Mouse (Mus musculus): ENCODE data around the gene Hes2. TPM values are rescaled to one million over a fixed set of nuclear protein-coding genes. Genes with fewer than 3 reads are reported as not detected.

The Hes2 gene
- polyA plus RNA-seq, 1 experiment, result not detected

- H3K27ac ChIP-seq (replicated peaks; ENCODE audit: low read depth, low read length), result 0 out of 2 replicates have a peak overlapping the region, but pooled peaks have one; percentile 4
These were observed 6.6 kb downstream of the Hes2 start for GRCm38 (mm10) chr4:152165036-152165931.

GRCm38 (mm10) chr4:152168052-152168451 is 9.4 kb downstream of the Hes2 start:
- Histone ChIP-seq H3K27ac (replicated peaks; ENCODE audit: low read depth, low read length) (no peak overlapping the region), H3K4me1 (ENCODE audit: control insufficient read depth, insufficient read depth, insufficient read length, low read length) (no peaks in the 10 kb centered on the region), H3K4me3 (ENCODE audit: insufficient read depth, low read depth, low read length) (no peak overlapping the region)

More at GRCm38 (mm10) chr4:152165036-152165931, 6.6 kb downstream of the Hes2 start:
- peak overlapping the region; percentile 22; the same call in 1 of the 2 replicates for H3K4me3 ChIP-seq (ENCODE audit: insufficient read depth, low read depth, low read length)
- no peaks in the 10 kb centered on the region for H3K4me1 ChIP-seq (ENCODE audit: control insufficient read depth, insufficient read depth, insufficient read length, low read length)

- Histone ChIP-seq H3K4me1 (ENCODE audit: control insufficient read depth, insufficient read depth, insufficient read length, low read length) (no peaks in the 10 kb centered on the region), H3K4me3 (ENCODE audit: insufficient read depth, low read depth, low read length) (no peak overlapping the region), H3K27ac (replicated peaks; ENCODE audit: low read depth, low read length) (no peak overlapping the region)
These were observed 10.4 kb downstream of the Hes2 start for GRCm38 (mm10) chr4:152169103-152169502.

GRCm38 (mm10) chr4:152170286-152170685 is 11.6 kb downstream of the Hes2 start:
- Histone ChIP-seq H3K4me3 (ENCODE audit: insufficient read depth, low read depth, low read length) (no peak overlapping the region), H3K4me1 (ENCODE audit: control insufficient read depth, insufficient read depth, insufficient read length, low read length) (no peaks in the 10 kb centered on the region), H3K27ac (replicated peaks; ENCODE audit: low read depth, low read length) (no peak overlapping the region)

DNA sequence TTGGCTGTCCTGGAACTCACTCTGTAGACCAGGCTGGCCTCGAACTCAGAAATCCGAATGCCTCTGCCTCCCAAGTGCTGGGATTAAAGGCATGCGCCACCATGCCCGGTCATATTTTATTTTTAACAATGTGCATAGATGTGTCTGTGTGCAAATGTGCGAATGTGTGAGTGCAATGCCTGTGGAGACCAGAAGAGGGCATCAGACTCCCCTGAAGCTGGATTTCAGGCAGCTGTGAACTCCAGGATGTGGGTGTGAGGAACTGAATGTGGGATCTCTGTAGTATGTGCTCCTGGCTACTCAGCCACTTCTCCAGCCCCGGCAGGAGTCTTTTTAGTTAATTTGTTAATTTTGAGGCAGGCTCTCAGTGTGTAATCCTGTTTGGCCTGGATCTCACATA is 12.9 kb downstream of the Hes2 start:
- Histone ChIP-seq H3K4me1 (ENCODE audit: control insufficient read depth, insufficient read depth, insufficient read length, low read length) (no peaks in the 10 kb centered on the region), H3K4me3 (ENCODE audit: insufficient read depth, low read depth, low read length) (no peak overlapping the region), H3K27ac (replicated peaks; ENCODE audit: low read depth, low read length) (no peak overlapping the region)

- Histone ChIP-seq H3K4me1 (ENCODE audit: control insufficient read depth, insufficient read depth, insufficient read length, low read length) (no peaks in the 10 kb centered on the region), H3K27ac (replicated peaks; ENCODE audit: low read depth, low read length) (no peak overlapping the region), H3K4me3 (ENCODE audit: insufficient read depth, low read depth, low read length) (no peak overlapping the region)
These were observed 14.4 kb downstream of the Hes2 start for GRCm38 (mm10) chr4:152173041-152173440.

DNA sequence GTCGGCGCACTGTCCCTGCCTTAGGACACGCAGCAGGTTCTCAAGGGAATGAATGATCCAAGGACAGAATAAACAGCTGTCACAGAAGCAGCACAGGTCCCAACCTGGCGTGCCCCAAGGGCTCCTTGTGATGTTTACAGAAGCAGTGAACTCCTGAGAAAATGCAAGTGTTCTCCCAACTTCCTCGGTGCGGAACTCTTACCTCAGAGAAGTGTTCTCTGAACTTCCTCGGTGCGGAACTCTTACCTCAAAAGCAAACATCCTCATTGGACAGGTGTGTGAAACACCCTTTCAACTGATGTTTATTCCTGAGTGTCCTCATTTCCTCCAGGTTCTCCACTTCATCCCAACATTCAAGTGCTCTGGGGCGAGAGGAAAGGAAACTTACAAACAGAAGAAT is 15.3 kb downstream of the Hes2 start:
- H3K27ac ChIP-seq (replicated peaks; ENCODE audit: low read depth, low read length), result no peak overlapping the region
- H3K4me3 ChIP-seq (ENCODE audit: insufficient read depth, low read depth, low read length), result no peak overlapping the region

GRCm38 (mm10) chr4:152176638-152177037 is 18.0 kb downstream of the Hes2 start:
- Histone ChIP-seq H3K27ac (replicated peaks; ENCODE audit: low read depth, low read length) (no peak overlapping the region), H3K4me3 (ENCODE audit: insufficient read depth, low read depth, low read length) (no peak overlapping the region), H3K4me1 (ENCODE audit: control insufficient read depth, insufficient read depth, insufficient read length, low read length) (peaks cover 4% of the 10 kb centered on the region; the same call in 1 of the 2 replicates)

More for the DNA sequence above, 15.3 kb downstream of the Hes2 start:
- peaks cover 4% of the 10 kb centered on the region; the same call in 1 of the 2 replicates for H3K4me1 ChIP-seq (ENCODE audit: control insufficient read depth, insufficient read depth, insufficient read length, low read length)

DNA sequence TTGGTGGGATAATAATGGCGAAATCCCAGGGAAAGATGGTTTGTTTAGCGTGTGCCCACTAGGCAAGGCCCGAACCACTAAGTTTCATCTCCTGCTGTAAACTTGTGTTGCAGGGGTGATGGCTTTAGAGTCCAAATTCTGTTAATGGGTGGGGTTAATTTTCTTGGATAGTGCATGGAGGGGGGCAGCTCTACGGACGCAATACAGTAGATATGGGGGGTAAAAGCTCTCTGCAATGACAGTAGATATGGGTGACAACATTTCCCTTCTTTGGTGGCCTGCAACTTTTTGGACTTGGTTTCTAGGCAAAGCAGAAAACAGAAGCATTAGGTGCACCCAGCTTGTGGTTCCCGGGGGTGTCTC is 18.5 kb downstream of the Hes2 start:
- Histone ChIP-seq H3K27ac (replicated peaks; ENCODE audit: low read depth, low read length) (peak overlapping the region; percentile 64), H3K4me3 (ENCODE audit: insufficient read depth, low read depth, low read length) (peak overlapping the region; percentile 86)

DNA sequence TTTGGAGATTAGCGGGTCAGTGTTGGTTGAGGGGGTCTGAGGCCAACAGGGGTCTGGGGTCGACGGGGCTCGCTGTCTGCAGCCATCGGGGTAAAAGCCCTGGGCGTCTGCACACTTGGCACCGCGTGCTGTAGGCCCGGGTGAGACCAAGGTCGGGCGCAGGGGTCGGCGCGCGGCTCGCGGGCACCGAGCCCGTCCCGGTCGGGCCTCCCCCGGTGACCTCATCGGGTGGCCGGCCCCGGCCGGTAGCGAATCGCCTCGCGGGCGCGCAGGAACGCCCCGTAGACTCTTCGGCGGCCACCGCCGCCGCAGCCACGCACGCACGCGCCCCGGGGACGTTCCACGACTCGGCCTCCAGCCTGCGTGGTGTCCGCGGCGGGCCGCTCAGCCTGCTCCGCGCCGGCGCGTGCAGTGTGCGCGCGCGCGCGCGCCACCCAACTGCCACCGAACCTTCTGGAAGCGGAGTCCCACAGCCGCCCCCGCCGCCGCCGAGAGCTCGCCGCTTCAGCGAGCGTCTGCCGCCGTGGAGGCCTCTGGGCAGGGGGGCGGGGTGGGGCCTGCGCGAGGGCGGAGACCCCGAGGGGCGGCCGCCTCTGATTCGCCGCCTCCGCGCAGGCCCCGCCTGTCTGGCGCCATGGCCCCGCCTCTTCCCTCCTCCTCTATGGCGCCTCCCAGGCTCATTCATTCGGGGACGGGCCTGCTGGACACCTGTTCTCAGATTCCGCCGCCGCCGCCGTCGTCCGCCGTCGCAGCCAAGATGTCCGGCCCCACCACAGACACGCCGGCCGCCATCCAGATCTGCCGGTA is 19.1 kb downstream of the Hes2 start, which contains the start of gene Acot7:
TSS of gene Acot7 (plus strand) at position 598 of the 807 bp plus-strand sequence.
- peak within 1 kb of the TSS; percentile 86 for H3K4me3 ChIP-seq (ENCODE audit: insufficient read depth, low read depth, low read length)

More for the DNA sequence above, 18.5 kb downstream of the Hes2 start:
- peaks cover 4% of the 10 kb centered on the region; the same call in 1 of the 2 replicates for H3K4me1 ChIP-seq (ENCODE audit: control insufficient read depth, insufficient read depth, insufficient read length, low read length)

GRCm38 (mm10) chr4:152178344-152178864 is 19.7 kb downstream of the Hes2 start:
- H3K27ac ChIP-seq (replicated peaks; ENCODE audit: low read depth, low read length), result no peak overlapping the region
- peak overlapping the region; percentile 75 for H3K4me3 ChIP-seq (ENCODE audit: insufficient read depth, low read depth, low read length)
- H3K4me1 ChIP-seq (ENCODE audit: control insufficient read depth, insufficient read depth, insufficient read length, low read length), result peaks cover 4% of the 10 kb centered on the region; the same call in 1 of the 2 replicates

More for the DNA sequence above, 19.1 kb downstream of the Hes2 start, which contains the start of gene Acot7:
- Histone ChIP-seq H3K27ac (replicated peaks; ENCODE audit: low read depth, low read length) (peak within 1 kb of the TSS; percentile 64), H3K4me1 (ENCODE audit: control insufficient read depth, insufficient read depth, insufficient read length, low read length) (peaks cover 4% of the 10 kb centered on the region; the same call in 1 of the 2 replicates)

DNA sequence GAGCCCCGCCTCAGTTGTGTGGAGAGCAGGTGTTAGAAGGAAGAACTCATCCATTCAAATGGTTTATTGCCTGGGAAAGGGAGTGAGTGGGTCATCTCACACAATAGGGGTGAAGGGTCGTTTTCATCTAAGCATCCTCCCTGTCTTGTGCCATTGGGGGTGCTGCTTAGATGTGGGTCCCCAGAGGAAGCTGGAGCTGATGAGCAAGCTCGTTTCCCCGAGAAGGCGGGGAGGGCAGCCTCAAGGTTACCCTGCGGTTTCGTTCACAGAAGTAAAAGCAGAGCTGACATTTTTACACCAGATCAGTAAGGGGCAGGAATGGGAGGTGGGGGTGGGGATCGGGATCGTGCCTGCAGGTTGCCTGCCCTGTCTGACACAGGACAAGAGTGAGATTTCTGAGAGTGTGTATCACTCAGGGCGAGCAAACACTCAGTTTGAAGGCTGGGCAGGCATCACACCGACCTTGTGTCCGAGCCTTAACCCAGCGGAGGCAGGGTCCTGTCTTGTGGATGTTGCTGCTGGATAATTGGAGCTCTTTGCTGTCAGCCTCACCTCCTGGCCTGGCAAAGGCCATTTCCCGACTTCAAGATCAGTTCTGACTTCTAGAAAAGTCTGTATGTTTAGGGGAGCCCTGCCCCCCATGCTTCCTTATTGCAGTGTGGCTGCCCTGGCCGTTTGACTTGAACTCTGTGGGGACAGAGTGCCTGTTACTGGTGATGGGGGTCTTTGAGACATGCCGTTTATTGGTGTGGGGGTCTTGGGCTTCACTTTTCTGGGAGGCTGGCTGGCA is 20.4 kb downstream of the Hes2 start:
- Histone ChIP-seq H3K4me3 (ENCODE audit: insufficient read depth, low read depth, low read length) (peak overlapping the region; percentile 75), H3K27ac (replicated peaks; ENCODE audit: low read depth, low read length) (no peak overlapping the region), H3K4me1 (ENCODE audit: control insufficient read depth, insufficient read depth, insufficient read length, low read length) (peaks cover 4% of the 10 kb centered on the region; the same call in 1 of the 2 replicates)

GRCm38 (mm10) chr4:152179946-152180660 is 21.4 kb downstream of the Hes2 start:
- Histone ChIP-seq H3K4me1 (ENCODE audit: control insufficient read depth, insufficient read depth, insufficient read length, low read length) (peaks cover 6% of the 10 kb centered on the region; the same call in 1 of the 2 replicates), H3K4me3 (ENCODE audit: insufficient read depth, low read depth, low read length) (no peak overlapping the region), H3K27ac (replicated peaks; ENCODE audit: low read depth, low read length) (no peak overlapping the region)

- Histone ChIP-seq H3K4me1 (ENCODE audit: control insufficient read depth, insufficient read depth, insufficient read length, low read length) (peaks cover 23% of the 10 kb centered on the region), H3K4me3 (ENCODE audit: insufficient read depth, low read depth, low read length) (no peak overlapping the region), H3K27ac (replicated peaks; ENCODE audit: low read depth, low read length) (no peak overlapping the region)
These were observed 23.5 kb downstream of the Hes2 start for GRCm38 (mm10) chr4:152182205-152182604.
